Mouse (Mus musculus) forebrain, embryonic 16.5 days (tissue): ENCODE measurements around the gene Cyp2c67. TPM values are rescaled to one million over a fixed set of nuclear protein-coding genes. Genes with fewer than 3 reads are reported as not detected.
"Not testable (repeated sequence)": the region's sequence is repeated elsewhere in the genome, so short reads cannot be mapped to it uniquely, and the experiment has no call there.

Experiments
- ATAC-seq: fragments of 200-750 bp; cut with Nextera tagmentation; 2 replicates; pipeline ENCODE4 v1.8.0; 2017; ENCODE audit warnings: mild to moderate bottlenecking, moderate library complexity
- H3K27ac ChIP-seq: fragments of 300-500 bp; sonication (generic); 2 replicates; pipeline ENCODE4 v1.5.1; 2014; ENCODE audit warnings: low read length, control low read depth
- H3K27me3 ChIP-seq: fragments of 300-500 bp; sonication (generic); replicated peaks from 2 replicates; pipeline ENCODE4 v1.6.1; 2014; ENCODE audit warnings: low read length; ENCODE audit not compliant: control insufficient read depth, insufficient read depth
- H3K36me3 ChIP-seq: fragments of 300-500 bp; sonication (generic); 2 replicates; pipeline ENCODE4 v1.6.1; 2014; ENCODE audit not compliant: control insufficient read depth, insufficient read depth
- H3K4me1 ChIP-seq: fragments of 300-500 bp; sonication (generic); replicated peaks from 2 replicates; pipeline ENCODE4 v1.6.1; 2014; ENCODE audit warnings: low read length; ENCODE audit not compliant: control insufficient read depth, insufficient read depth
- H3K4me2 ChIP-seq: fragments of 300-500 bp; sonication (generic); 2 replicates; pipeline ENCODE4 v1.6.1; 2014; ENCODE audit warnings: mild to moderate bottlenecking, low read length, control low read depth
- H3K4me3 ChIP-seq: fragments of 300-500 bp; sonication (generic); replicated peaks from 2 replicates; pipeline ENCODE4 v1.5.1; 2014; ENCODE audit warnings: mild to moderate bottlenecking, low read length, control low read depth
- H3K9ac ChIP-seq: fragments of 300-500 bp; sonication (generic); replicated peaks from 2 replicates; pipeline ENCODE4 v1.6.1; 2014; ENCODE audit warnings: low read depth, low read length, control low read depth
- H3K9me3 ChIP-seq: fragments of 300-500 bp; sonication (generic); 2 replicates; pipeline ENCODE4 v1.6.1; 2016; ENCODE audit warnings: low read length; ENCODE audit not compliant: control insufficient read depth
- WGBS: fragments of 180-500 bp; shearing (Covaris S2); extraction: QIAGEN DNeasy Blood & Tissue Kit; methylation state at CpG from one replicate; pipeline ENCODE4 v1.1.7; 2014; 5-methylcytosine and 5-hydroxymethylcytosine counted together
- polyA plus RNA-seq: library from polyadenylated mRNA; unstranded; fragments of >200 nt; fragmentation: Nextera tagmentation; extraction: Ambion mirVana; gene quantifications from 2 replicates; pipeline ENCODE4 v1.2.1, GENCODE M21; 2015

Cyp2c67 gene
- not detected in 2 replicates for polyA plus RNA-seq

DNA sequence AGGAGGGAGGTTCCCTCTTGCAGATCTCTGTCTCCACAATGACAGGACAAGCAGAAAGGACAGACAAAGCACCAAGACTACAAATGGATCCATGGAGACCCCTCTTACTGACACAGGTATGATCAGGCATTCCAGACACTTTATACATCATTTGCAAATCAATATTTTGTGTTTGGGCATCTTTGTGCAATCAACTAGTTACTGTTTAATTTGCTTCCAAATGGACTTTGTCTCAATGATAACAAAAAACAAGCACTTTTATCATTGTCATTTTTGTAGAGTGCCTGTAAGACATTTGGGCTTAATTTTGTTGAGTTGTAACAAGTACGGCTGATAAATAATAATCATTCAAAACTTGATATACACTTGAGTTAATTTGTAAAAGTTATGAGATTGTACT lies at the start of gene Cyp2c67:
Cyp2c67 (minus strand) TSS at position 114 of the 400 bp plus-strand sequence.
- Histone ChIP-seq H3K9me3 (0 out of 2 replicates have a peak, but pooled peaks cover 2% of the 10 kb centered on the region), H3K27me3 (no peaks in the 10 kb centered on the region), H3K27ac (no peak within 1 kb of the TSS), H3K4me1 (no peaks in the 10 kb centered on the region), H3K4me2 (no peak within 1 kb of the TSS), H3K36me3 (no peaks in the 10 kb centered on the region), H3K4me3 (no peak within 1 kb of the TSS), H3K9ac (no peak within 1 kb of the TSS)
- ATAC-seq, result no peak
- WGBS, result 98% methylated on average over 1 of the region's 1 CpGs

DNA sequence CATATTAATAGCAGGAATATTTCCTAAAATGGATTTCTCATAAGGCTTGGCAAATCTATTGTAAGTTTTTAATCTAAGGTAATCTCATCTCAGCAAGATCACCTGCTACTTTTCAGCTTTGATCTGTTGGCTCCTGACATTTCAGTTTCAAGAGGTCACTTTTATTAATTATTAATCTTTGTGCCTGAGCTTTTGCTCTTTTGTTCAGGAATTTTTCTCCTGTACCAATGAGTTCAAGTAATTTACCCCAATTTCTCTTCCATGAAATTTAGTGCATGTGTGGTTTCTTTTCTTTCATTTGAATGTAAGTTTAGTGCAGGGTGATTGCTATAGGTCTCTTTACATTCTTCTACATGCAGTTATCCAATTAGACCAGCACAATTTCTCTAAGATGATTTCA lies 16.8 kb upstream of the Cyp2c67 start:
- H3K4me1 ChIP-seq, H3K9me3 ChIP-seq, ATAC-seq, H3K27me3 ChIP-seq, H3K4me3 ChIP-seq, H3K36me3 ChIP-seq, H3K27ac ChIP-seq, H3K4me2 ChIP-seq, H3K9ac ChIP-seq: not testable (repeated sequence)

GRCm38 (mm10) chr19:39652381-39652780 lies 3.5 kb upstream of the Cyp2c67 start:
- Histone ChIP-seq H3K9me3 (no peaks in the 10 kb centered on the region), H3K27me3 (no peaks in the 10 kb centered on the region), H3K36me3 (no peaks in the 10 kb centered on the region), H3K4me3 (no peak overlapping the region), H3K4me1 (no peaks in the 10 kb centered on the region), H3K27ac (no peak overlapping the region), H3K9ac (no peak overlapping the region), H3K4me2 (no peak overlapping the region)
- no peak for ATAC-seq
- 24% methylated on average over 1 of the region's 1 CpGs for WGBS

DNA sequence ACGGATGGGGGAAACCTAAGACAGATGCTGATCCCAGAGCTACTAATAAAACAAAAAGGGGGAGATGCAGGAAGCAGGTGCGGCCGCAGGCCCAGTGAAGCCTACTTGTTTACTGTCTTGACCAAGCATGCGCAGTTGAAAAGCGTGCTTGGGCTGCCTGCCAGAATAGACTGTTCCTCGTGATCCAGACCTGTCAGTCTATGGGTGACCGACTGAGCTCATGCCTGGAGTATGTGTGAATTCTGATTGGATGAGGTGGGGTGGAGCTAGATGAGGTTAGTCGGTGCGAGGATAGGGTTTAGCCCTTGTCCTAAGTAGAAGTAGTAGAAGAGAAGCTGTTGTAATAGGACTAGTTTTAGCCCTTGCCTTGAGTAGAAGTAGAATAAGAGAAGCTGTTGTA lies 1.3 kb downstream of the Cyp2c67 start:
- ATAC-seq, result no peak
- Histone ChIP-seq H3K27ac (no peak overlapping the region), H3K9ac (no peak overlapping the region), H3K4me1 (no peaks in the 10 kb centered on the region), H3K4me3 (no peak overlapping the region), H3K9me3 (0 out of 2 replicates have a peak, but pooled peaks cover 2% of the 10 kb centered on the region), H3K27me3 (no peaks in the 10 kb centered on the region), H3K4me2 (no peak overlapping the region), H3K36me3 (no peaks in the 10 kb centered on the region)
- 91% methylated on average over 9 of the region's 9 CpGs for WGBS

GRCm38 (mm10) chr19:39644551-39644950 lies 4.3 kb downstream of the Cyp2c67 start:
- 89% methylated on average over 7 of the region's 7 CpGs for WGBS
- H3K9ac ChIP-seq, H3K27ac ChIP-seq, H3K9me3 ChIP-seq, H3K4me1 ChIP-seq, H3K27me3 ChIP-seq, H3K4me2 ChIP-seq, ATAC-seq, H3K36me3 ChIP-seq, H3K4me3 ChIP-seq: not testable (repeated sequence)

Other genes with a start within 250 kb of the Cyp2c67 start
- not detected in 2 replicates for gene Cyp2c38, start 186.0 kb downstream of the Cyp2c67 start, polyA plus RNA-seq
- gene Cyp2c39, start 138.2 kb downstream of the Cyp2c67 start, polyA plus RNA-seq, result not detected in 2 replicates
- not detected in 2 replicates for gene Cyp2c68, start 92.0 kb upstream of the Cyp2c67 start, polyA plus RNA-seq
- gene Cyp2c40, start 163.8 kb upstream of the Cyp2c67 start, polyA plus RNA-seq, result not detected in 2 replicates
- not detected in 2 replicates for gene Cyp2c69, start 237.7 kb upstream of the Cyp2c67 start, polyA plus RNA-seq